Mouse (Mus musculus): ENCODE measurements around the gene Bmp4.

Bmp4 gene

DNA sequence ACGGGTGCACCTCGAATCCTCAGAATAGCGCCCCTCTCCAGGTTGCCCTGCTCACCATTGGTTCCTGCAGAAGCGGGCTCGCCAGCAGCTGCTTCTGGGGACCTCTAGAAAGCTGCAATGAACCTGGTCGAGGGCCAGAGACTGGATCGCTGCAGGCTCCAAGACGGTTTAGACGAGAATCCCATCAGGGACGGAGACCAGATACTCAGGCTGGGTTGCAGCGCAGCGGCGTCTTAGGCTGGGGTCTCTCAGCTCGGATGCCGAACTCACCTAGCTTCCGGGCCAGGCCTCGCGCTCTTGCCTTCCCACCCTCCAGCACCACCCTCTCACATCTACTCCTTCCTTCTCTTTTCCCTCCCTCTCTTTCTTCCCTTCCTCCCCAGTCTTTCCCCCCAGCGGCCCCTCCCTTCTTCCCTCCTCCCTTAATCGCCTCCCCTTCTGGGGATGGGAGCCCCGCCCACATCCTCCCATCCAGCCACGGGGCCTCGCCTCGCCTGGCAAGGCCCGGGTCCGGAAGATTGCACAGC lies at the start of gene Bmp4:
Gene Bmp4, minus strand, starts transcription at position 421 of the 527 bp plus-strand sequence.
- DNase-seq, result no peak

DNA sequence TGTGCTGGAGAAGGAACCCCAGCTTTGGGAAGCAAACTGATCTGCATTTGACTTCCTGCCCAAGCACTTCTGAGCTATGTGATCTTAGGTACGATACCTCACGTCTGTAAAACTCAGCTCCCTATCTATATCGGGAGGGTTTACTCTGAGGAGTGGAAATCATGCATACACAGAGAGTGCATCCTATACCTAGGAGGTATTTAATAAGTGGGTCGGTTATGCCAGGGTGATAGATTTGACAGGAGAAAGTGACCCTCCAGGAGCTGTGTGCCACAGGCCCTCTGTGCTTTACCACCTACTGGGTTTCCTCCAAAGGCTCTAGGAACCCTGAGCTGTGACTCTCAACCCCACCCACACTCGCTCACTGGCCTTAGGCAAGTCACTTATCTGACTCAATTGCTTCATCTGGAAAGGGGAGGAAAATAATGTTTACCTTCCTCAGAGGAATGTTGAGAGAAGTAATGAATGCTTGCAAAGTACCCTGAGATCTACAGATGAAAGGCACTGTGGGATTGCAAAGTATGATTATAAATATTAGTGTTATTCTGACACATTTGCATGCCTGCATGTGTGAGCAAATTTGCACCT lies 49.1 kb upstream of the Bmp4 start:
- DNase-seq, result no peak

DNA sequence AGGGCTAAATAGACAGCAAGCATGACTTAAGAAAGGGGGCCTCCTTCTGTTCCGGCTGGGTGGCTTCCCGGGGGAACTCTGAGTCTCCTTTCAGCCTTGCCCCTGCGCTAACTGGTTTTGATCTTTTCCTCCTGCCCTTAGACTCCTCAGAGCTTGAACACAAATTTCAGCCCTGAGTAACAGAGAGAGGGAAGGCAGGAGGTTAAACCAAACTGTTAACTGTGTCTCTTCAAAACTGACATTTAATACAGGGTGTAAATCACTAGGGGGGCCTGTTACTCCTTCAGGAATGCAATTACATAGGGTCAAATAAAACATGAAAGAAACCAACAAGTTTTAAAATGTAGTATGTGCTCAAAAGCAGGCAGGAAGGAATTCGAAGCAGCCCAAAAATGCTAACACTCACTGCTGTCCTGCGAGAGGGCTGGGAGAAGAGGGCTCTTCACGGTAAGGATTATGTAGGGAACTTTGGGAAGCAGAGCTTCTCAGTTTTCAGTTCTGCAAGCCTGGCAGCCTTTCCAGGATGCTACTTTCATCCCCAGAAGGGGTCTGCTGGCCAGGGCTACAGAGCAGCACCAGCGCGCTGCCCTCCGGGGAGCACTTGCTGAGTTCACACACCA lies 46.1 kb upstream of the Bmp4 start:
- DNase-seq, result no peak

DNA sequence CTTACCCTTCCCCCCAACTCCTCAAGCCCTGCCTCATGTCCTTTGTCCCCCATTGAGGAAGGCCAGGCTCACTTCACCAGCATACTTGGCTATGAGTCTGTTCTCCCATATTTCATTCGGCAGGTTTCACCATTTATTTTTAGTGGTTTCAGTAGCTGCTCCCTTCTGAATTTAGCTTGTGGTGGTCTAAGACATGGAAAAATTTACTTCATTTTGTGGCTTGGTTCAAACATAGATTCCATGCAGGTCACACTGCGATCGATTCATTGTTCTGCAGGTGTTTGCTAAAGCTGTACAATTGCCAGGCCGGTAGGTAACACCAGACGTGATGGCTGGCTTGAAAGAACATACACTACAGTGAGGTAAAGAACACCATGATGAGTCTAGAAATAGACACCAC lies 39.8 kb upstream of the Bmp4 start:
- no peak for DNase-seq

DNA sequence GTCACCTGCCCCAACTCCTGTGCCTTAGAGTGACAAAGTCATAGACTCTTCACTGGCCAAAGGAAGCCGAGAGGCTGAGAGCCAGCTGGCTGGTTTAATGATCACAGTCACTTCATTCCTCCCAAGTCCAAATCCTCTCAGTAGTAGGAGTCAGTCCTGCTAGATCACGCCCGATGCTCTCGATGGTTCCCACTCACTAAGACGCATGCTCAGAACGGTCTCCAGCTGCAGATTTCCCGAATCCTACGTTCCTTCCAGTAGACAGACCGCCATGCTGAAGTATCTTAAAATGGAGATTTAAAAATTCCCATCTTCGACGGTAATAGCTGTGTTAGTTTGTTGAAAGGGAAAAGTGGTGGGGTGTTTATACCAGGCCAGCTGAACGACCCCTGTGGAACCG lies 36.8 kb upstream of the Bmp4 start:
- DNase-seq, result no peak

GRCm38 (mm10) chr14:46421823-46422222 lies 31.4 kb upstream of the Bmp4 start:
- no peak for DNase-seq

DNA sequence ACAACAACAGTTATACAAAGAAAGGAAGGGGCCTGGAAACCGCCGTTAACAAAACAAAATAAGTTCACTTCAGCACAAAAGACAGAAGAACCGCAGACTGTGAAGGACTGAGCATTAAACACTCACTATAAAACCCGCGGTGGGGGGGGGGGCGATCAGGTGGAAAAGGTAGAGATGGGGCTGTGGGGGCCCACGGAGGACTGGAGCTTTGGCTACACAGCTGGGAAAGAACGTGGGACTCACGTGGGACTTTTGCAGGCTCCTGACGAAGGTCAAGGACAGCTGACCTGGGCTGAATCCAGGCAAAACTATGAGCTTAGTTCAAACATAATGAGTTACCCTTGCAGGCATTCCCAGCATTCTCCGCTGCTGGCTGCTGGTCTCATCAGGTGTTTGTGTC lies 28.8 kb upstream of the Bmp4 start:
- DNase-seq, result no peak

GRCm38 (mm10) chr14:46418371-46419097 lies 28.1 kb upstream of the Bmp4 start:
- DNase-seq, result no peak

DNA sequence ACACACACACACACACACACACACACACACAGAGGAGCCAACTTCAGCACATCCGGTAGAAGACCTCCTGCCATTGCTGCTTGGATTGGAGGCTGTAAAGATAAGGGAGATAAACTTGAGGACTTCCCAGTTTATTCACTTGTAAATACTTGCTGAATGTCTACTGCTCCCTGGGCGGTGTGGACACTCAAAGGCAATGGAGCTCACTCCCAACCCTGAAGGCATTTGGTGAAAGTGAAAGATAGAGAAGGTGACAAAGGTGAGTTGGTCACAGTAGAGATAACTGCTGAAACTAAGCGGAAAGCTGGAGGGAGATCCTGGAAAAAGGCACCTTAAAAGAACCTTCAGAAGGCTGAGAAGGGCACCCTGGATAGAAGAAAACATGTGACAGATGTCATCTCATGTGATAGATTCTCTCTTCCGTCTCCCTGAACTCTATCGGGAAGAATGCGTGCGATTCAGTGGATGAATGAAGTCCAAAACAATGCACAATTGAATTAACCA lies 22.1 kb upstream of the Bmp4 start:
- no peak for DNase-seq

DNA sequence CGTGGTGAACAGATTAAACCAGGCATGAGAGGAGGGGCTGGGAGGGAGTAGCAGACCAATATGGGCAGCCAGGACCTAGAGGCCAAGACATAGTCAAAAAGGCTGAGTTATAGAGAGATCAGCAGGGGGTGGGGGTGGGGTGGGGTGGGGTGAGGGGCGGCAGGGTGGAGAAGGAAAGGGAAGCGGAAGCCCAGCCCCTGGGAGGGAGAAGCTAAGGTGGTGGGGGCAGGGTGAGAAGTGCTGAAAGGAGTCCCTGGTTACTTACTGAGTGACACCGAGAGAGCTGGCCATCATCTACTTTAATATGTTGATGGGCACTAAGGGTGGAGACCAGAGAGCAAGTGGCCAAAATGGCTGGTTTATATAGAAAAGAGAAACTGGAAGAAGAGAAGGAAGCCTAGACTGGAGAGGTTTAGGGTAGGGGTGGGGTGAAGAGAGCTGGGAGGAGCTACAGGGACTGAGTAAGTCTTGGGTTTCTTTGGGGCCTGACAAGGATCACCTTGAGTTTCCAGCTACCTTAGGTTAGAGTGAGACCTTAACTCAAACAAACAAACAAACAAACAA lies 20.2 kb upstream of the Bmp4 start:
- no peak for DNase-seq

- DNase-seq, result no peak
Observed at GRCm38 (mm10) chr14:46409016-46409415, 18.5 kb upstream of the Bmp4 start.

DNA sequence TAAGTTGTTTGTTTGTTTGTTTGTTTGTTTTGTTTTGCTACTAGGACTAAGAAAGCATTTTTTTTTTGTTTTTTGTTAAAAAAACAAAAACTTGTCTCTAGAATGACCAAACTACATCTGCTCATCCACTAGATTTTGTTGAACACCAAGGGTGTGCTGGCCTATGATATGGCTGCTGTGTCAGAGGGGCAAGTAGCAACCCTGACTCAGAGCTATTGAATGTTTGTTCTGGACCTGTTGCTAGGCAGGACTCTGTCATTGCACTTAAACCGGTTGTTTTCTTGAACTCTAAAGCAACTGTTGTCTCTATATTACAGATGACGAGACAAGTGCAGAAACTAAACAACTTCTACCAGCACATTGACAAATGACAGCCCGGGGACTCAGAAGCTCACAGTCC lies 17.9 kb upstream of the Bmp4 start:
- no peak for DNase-seq

- no peak for DNase-seq
Observed at GRCm38 (mm10) chr14:46399925-46400324, 9.5 kb upstream of the Bmp4 start.

GRCm38 (mm10) chr14:46398091-46398695 lies 7.7 kb upstream of the Bmp4 start:
- DNase-seq, result no peak

- no peak for DNase-seq
Observed at GRCm38 (mm10) chr14:46391621-46392170, 1.2 kb upstream of the Bmp4 start.

DNA sequence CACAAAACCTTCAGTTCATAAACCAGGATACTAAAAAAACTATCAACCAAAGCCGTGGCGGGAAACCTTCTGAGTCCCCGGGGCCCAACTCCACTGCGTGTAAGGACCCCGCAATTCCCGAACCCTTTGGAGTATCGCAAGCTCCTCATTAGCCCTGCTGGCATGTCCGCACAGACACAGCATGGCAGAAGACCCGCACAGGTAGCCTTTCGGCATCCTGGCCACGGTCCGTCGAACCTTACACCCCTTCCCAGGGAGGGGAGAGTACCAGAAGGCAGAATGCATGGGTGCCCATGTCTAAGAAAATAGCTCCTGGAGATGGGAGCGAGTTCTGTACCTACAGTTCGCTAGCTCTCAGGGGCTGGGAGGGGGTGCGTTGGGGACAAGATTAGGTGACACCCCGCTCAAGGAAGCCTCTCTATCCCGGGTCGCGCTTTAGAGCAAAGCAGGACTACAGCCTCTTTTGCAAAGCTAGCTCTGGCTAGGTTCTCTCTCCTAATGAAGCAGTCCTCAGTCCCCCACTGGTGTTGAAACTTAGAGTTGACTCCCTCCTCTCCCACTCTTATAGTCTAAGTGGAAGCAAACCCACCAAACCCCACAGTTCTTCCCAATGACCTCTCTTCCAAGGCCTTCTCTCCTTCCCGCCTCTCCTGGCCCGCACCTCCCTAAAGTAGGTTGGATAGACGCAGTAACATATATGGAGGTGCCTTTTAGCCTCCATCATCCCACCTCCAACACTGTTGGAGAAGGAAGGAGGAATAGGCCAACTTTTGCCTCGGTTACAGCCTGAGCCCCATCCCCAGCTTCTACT lies 826 bp downstream of the Bmp4 start:
- no peak for DNase-seq

DNA sequence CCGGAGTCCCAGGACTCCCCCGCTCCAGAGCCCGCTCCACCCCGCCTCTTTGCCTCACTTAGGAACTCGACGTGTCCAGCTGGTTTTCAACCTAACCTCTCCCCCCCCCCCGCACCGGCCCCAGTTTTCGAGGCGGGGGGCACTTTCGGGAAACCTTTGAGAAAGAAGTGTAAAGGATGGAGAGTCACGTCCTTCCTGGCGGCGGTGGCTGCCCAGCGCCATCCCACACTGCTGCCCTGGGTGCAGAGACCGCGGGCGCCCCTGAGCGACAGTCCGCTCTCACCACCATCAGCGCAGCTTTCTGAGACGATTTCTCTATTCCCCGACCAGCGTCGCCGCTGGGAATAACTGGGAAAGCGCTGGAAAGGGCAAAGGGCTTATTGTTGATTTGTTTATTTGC lies 1.8 kb downstream of the Bmp4 start:
- no peak for DNase-seq

- no peak for DNase-seq
Observed at GRCm38 (mm10) chr14:46387821-46388481, 2.5 kb downstream of the Bmp4 start.

- peak; percentile 44 for DNase-seq
Observed at GRCm38 (mm10) chr14:46387357-46387671, 3.2 kb downstream of the Bmp4 start.

DNA sequence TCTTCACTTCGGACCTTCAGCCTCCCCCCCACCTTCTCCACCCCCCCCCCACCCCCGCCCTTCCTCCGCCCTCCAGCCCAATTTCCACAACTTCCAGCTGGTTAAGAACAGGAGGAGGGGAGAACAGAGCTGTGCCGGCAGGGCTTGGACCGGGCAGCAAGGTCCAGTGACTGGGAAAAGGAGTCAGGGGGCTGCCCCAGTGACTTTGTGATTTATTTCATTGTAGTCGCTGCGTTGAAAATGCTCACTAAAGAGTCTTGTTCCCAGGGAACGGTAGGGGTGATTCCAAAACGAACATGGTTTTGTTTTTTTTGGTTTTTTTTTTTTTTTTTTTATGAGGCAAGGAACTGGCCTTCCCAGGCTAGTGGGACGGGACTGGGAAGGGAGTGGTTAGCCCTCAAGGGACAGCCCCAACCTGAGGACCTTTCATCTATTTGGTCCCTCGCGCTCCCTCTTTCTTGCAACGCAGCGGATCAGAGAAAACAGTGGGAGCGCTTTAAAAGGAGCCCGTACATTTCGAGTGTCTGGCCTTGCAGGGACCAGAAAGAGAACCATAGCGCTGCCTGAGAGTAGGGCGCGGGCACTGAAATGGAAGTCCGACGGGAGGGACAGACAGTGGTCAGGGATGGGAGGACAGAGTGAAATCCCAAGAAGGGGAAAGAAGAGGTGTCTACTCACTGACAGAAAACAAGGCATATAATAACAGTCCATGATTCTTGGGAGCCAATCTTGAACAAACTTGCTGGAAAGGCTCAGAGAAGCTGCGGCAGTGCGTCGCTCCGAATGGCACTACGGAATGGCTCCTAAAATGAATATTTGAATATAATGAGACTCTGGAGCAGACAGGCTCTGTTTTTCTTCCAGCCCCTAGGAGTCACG lies 3.8 kb downstream of the Bmp4 start:
- DNase-seq, result no peak

All from right cerebral cortex, postnatal 14 days (tissue).